Mouse (Mus musculus): Measurements from ENCODE around the gene Ccn5.

Ccn5 gene

GRCm38 (mm10) chr2:163820607-163821006, at the start of gene Ccn5:
Ccn5 (plus strand) TSS chr2:163820861.
- DNase-seq (ENCODE audit: low spot score) = no peak

GRCm38 (mm10) chr2:163776661-163777060, 44.0 kb upstream of the Ccn5 start:
- DNase-seq (ENCODE audit: low spot score) = peak; percentile 16

- peak; percentile 57 for DNase-seq (ENCODE audit: low spot score)
Measured at GRCm38 (mm10) chr2:163777061-163777460, 43.6 kb upstream of the Ccn5 start.

- peak; percentile 74 for DNase-seq (ENCODE audit: low spot score)
Measured at GRCm38 (mm10) chr2:163778896-163779295, 41.8 kb upstream of the Ccn5 start.

GRCm38 (mm10) chr2:163783368-163783767, 37.3 kb upstream of the Ccn5 start:
- DNase-seq (ENCODE audit: low spot score) = no peak

GRCm38 (mm10) chr2:163783901-163784300, 36.8 kb upstream of the Ccn5 start:
- no peak for DNase-seq (ENCODE audit: low spot score)

GRCm38 (mm10) chr2:163787086-163787485, 33.6 kb upstream of the Ccn5 start:
- DNase-seq (ENCODE audit: low spot score) = no peak

GRCm38 (mm10) chr2:163787709-163788108, 33.0 kb upstream of the Ccn5 start:
- peak; percentile 87 for DNase-seq (ENCODE audit: low spot score)

GRCm38 (mm10) chr2:163788484-163788883, 32.2 kb upstream of the Ccn5 start:
- peak; percentile 84 for DNase-seq (ENCODE audit: low spot score)

GRCm38 (mm10) chr2:163798411-163798810, 22.2 kb upstream of the Ccn5 start:
- DNase-seq (ENCODE audit: low spot score) = no peak

- DNase-seq (ENCODE audit: low spot score) = no peak
Measured at GRCm38 (mm10) chr2:163800832-163801231, 19.8 kb upstream of the Ccn5 start.

GRCm38 (mm10) chr2:163801406-163801805, 19.3 kb upstream of the Ccn5 start:
- DNase-seq (ENCODE audit: low spot score) = no peak

GRCm38 (mm10) chr2:163803838-163804237, 16.8 kb upstream of the Ccn5 start:
- no peak for DNase-seq (ENCODE audit: low spot score)

- DNase-seq (ENCODE audit: low spot score) = no peak
Measured at GRCm38 (mm10) chr2:163809166-163809565, 11.5 kb upstream of the Ccn5 start.

- no peak for DNase-seq (ENCODE audit: low spot score)
Measured at GRCm38 (mm10) chr2:163809704-163810103, 11.0 kb upstream of the Ccn5 start.

GRCm38 (mm10) chr2:163813077-163813476, 7.6 kb upstream of the Ccn5 start:
- DNase-seq (ENCODE audit: low spot score) = no peak

GRCm38 (mm10) chr2:163814739-163815465, 5.8 kb upstream of the Ccn5 start:
- no peak for DNase-seq (ENCODE audit: low spot score)

GRCm38 (mm10) chr2:163823248-163823647, 2.6 kb downstream of the Ccn5 start:
- DNase-seq (ENCODE audit: low spot score) = peak; percentile 80

GRCm38 (mm10) chr2:163823771-163824170, 3.1 kb downstream of the Ccn5 start:
- DNase-seq (ENCODE audit: low spot score) = peak; percentile 55

GRCm38 (mm10) chr2:163825861-163826260, 5.2 kb downstream of the Ccn5 start:
- no peak for DNase-seq (ENCODE audit: low spot score)

GRCm38 (mm10) chr2:163826494-163826893, 5.8 kb downstream of the Ccn5 start:
- no peak for DNase-seq (ENCODE audit: low spot score)

- DNase-seq (ENCODE audit: low spot score) = no peak
Measured at GRCm38 (mm10) chr2:163831163-163831562, 10.5 kb downstream of the Ccn5 start.

GRCm38 (mm10) chr2:163838043-163838442, 17.4 kb downstream of the Ccn5 start:
- DNase-seq (ENCODE audit: low spot score) = peak; percentile 93

- DNase-seq (ENCODE audit: low spot score) = no peak
Measured at GRCm38 (mm10) chr2:163839519-163839918, 18.9 kb downstream of the Ccn5 start.
